Mouse (Mus musculus) fat pad, adult 2 months (tissue): ENCODE results near the gene Gprin3.
"Not testable (repeated sequence)": the region's sequence is repeated elsewhere in the genome, so short reads cannot be mapped to it uniquely, and the experiment has no call there.

ENCODE experiments used
- DNase-seq: peaks from one replicate; pipeline ENCODE4 v3.0.0-alpha.2; 2011; ENCODE audit warnings: low read depth, low spot score; ENCODE audit errors: extremely low read depth

Gprin3 gene

DNA sequence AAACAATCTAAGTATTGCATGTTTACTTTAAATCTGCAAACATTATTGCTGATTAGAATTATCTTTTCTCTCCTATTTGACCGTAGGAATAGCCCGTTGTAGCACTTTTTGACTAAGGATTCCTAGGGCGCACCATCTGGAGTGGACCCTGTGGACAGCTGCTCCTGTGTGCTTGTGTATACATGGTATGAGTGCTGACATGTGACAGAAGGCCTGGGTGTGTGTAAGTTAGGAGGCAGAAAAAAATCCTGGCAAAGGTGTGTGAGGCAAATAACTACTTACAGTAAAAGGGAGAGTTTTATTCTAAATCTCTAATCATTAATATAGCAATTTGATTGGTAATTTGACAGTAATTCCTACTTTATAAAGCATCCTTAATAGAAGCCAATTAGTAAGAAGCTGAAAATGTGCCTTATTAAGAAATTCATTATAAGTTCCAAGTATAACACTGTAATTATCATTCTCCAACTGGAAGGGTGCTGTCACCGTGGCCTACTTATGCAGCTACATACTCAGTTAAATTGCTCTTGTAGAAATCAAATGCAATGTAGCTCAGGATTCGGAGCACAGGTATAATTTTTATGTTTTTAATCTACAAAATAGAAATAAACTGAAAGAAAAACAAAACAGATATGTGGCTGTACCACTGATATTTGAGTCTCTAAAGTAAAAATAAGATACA is 74.8 kb downstream of the Gprin3 start:
- DNase-seq = no peak

DNA sequence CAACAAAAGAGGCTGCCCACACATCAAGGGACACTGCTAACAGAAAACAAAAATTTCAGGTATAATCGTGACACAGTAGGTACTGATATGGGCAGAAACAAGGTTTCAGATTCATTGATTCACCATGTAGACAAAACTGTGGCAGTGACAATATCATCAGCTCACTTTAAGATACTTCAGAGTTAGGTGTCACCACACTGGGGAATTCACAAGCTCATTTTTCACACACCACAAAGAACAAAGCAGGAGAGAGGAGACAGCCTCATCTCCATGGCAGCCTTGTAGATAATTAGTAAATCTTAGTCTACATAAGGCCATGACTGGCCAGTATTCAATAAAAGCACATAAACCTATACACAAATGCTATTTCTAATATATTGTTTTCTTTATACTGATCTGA is 77.4 kb downstream of the Gprin3 start:
- DNase-seq = no peak

DNA sequence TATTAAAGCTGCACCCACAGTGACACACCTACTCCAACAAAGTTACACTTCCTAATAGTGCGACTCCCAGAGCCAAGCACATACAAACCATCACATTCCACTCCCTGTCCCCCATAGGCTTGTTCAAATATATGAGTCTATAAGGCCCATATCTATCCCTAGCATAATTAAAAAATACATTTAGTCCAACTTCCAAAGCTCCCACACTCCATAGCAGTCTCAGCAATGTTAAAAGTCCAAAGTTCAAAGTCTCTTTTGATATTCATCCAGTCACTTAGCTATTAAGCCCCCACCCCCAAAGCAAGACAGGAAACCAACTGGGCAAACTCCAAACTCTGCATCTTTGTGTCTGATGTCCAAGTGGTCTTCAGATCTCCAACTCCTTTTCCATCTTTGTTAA is 84.9 kb downstream of the Gprin3 start:
- DNase-seq = no peak

DNA sequence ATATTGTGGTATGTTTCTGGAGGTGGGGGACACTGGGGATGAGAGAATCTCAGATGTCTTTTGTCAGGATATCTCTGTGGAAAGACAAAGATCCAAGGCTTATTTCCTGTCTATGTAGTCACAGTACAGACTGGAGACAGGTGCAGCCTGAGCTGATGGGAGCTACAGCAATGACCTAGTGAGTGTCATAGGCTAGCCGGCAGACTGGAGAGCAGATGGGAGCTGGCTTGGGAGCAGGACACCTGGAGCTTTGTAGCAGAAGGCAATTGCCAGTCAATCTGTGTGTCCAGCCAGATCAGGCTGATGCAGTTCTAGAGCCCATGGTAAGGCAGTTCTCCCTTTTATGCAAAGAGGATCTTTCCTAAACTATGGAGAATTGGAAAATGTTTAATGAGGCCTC is 97.8 kb downstream of the Gprin3 start:
- DNase-seq = no peak

DNA sequence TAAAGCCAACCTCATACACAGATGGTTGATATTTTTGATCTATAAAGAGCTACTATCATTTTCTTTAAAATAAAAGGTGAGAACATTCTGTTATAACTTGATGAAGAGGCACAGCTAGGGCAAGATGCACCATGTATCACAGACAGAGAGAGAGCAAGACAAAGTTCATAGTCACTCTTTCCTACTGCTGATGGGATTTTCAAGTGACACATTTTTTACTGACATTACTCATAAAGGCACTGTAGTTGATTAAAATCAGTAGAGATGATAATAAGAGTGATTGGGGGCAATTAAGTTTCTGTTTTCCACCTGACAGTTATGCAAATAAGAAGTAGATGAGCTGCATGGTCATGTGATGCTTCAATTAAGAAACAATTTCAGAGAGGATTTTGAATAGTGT is 110.2 kb downstream of the Gprin3 start:
- DNase-seq = no peak

DNA sequence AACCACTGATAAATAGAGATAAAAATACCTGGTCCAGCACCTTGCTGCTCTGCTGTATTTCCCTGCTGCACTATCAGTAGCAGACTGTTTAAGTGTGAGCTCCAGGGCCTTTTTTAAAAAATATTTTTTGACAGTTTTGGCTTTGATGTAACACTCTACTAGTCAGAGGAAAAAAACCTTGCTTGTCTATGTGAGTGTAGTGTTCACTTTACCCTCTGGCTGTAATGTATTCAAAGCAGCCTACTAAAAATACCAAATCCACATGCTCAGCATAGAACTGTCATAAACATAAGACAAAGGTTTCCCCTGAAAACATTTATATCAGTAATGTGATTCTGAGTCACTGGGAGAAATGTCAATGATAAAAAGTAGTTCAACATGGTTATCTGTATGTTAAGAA is 111.0 kb downstream of the Gprin3 start:
- no peak for DNase-seq

DNA sequence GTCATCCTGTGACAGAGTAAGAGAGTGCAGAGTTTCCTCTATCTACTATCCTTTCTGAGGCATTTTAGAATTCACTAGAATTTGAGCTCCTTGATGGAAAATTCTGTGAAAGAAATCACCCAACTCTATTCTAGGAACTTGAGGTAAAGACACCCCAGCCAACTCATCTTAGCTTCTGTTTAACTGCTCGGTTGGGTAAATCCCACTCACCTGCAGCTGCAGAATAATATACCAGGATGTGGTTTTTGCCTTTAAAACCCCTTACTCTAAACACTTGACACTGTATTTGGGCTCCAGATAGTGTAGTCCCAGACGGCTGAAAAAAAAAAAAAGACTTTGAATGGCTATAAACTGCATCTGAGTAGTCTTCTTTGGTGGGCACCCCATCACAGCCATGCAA is 112.9 kb downstream of the Gprin3 start:
- no peak for DNase-seq

DNA sequence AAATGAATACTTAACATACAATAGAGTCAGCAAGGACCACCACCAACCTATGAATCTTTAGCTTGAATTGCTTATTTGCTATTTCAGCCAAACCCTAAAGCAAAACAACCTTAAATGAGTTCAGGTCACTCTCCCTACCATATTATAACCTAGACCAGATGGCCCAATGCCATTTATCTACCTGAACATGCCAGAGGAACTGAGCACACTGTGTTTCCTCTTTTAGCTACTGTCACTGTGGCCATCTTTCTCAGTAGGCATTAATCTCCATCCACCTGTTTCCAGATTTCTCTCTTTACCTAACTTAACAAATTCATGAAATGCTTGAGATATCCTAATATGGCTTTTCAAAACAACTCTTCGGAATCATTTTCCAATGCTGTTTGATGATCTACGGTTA is 114.9 kb downstream of the Gprin3 start:
- DNase-seq = no peak

DNA sequence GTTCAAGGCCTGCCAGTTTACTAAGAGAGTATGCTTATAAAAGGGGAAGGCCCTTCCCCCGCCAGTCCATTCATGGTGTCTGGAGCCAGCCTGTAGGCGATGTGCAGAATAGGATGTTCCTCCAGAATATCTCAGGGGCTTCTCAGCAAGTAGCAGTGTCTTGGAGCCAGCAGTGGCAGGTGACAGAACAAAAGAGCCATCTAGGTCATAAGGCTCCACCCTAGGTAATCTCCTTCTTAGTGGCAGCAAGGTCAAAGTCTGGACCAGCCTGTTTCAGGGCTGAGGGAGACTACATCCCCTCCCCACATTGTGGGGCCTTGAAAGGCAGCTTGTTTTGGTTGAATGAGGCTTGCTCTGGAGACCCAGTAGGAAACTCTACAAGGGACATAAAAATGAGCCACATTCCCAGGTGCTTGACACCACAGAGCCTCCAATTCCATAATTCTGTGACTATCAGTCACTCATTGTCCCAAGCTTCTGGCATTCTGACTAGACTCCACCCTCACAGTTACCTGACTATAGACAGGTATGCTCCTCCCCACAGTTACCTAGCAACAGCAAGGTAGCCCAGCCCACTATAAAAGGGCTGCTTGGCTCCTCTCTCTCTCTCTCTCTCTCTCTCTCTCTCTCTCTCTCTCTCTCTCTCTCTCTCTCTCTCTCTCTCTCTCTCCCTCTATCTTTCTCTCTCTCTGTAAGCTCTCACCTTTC is 121.7 kb downstream of the Gprin3 start:
- DNase-seq = not testable (repeated sequence)

DNA sequence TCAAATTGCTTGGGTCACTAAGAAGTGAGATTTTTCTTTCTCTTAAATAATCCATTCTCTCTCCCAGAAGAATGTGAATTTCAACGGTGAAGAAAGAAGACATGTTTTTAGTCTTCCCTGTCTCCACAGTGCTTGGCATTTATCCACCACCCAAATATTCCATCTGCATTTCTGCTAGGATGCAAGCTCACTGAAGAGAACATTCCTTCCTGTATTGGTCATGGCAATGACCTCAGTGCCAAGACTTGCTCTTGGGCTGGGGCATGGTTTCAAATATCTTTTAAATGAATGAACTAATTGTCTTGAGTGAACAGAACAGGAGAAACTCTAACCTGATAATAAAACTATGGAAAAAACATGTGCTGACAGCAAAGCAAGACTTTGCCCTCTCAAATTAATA is 123.1 kb downstream of the Gprin3 start:
- no peak for DNase-seq
